Mouse (Mus musculus): ENCODE results near the gene Ush1g.

DNA sequence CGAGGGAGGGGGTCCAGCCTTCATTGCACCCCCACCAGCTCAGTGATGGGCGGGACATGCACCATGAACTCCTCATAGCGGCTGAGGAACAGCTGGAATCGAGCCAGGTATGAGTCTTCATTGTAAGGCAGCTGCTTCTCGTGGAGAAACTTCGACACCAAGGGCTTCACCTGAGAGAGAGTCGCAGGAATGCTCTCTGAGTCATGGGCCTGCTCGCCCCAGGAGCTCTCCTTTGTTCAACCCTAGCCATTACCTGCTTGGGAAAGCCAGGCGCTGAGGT, 38.4 kb downstream of the Ush1g start:
- TF ChIP-seq CTCF (IDR thresholded peaks at IDR 0.05) (no peak), EP300 (IDR thresholded peaks at IDR 0.05) (no peak)

Data from lung, postnatal 0 days (tissue).